Mouse (Mus musculus): ENCODE measurements at regions not wholly inside any gene's neighbourhood (a gene's known extent, or its start where the extent isn't known, plus 50 kb on each side); places are given as distances from the start of the nearest gene placed in this dataset.
A peak's percentile ranks its signal among the peaks of the same experiment; 100 is the strongest.

DNA sequence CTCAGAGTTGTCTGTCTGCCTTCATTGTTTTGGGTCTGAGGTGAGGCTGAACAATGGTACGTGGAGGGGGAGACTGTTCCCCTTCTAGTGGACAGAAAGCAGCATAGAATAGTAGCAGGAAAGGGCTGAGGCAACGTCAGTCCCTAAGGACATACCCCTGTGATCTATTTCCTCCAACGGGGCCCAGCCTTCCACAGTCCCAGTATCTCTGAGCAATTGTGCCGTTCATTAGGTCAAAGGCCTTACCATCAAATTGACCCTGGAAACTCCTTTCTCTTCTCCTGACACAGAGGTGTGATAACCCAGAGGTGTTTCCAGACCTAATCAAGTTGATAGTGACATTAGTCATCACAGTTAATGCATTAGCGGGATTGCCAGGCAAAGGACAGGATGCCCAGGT, 73.4 kb upstream of the Nr5a2 start:
- DNase-seq (ENCODE audit: low read depth, low spot score) (no peak), ATAC-seq (no peak)
- no peaks in the 10 kb centered on the region for H3K27me3 ChIP-seq
- TF ChIP-seq CTCF (IDR thresholded peaks at IDR 0.05): no peak
- ChIA-PET POLR2A (no interaction called here), CTCF (no interaction called here)
- in situ Hi-C loops (cut with MboI; ENCODE audit: low pct_unique_long_range_greater_than_20kb): no loop called here

GRCm38 (mm10) chr1:137023706-137024105, 63.5 kb upstream of the Nr5a2 start:
- ATAC-seq (no peak), DNase-seq (ENCODE audit: low read depth, low spot score) (no peak)
- ChIA-PET CTCF (no interaction called here), POLR2A (no interaction called here)
- no peak for TF ChIP-seq CTCF (IDR thresholded peaks at IDR 0.05)
- no peaks in the 10 kb centered on the region for H3K27me3 ChIP-seq
- in situ Hi-C loops (cut with MboI; ENCODE audit: low pct_unique_long_range_greater_than_20kb): no loop called here

- DNase-seq (ENCODE audit: low read depth, low spot score) (peak; percentile 13), ATAC-seq (peak; percentile 88)
Measured at GRCm38 (mm10) chr1:137020528-137020927, 60.3 kb upstream of the Nr5a2 start.

GRCm38 (mm10) chr1:137017642-137018041, 57.4 kb upstream of the Nr5a2 start:
- no peak for DNase-seq (ENCODE audit: low read depth, low spot score)
- in situ Hi-C loops (cut with MboI; ENCODE audit: low pct_unique_long_range_greater_than_20kb): no loop called here
- ATAC-seq: no peak
- no peak for TF ChIP-seq CTCF (IDR thresholded peaks at IDR 0.05)
- ChIA-PET POLR2A (no interaction called here), CTCF (no interaction called here)
- no peaks in the 10 kb centered on the region for H3K27me3 ChIP-seq

More at GRCm38 (mm10) chr1:137020528-137020927, 60.3 kb upstream of the Nr5a2 start:
- no peak for TF ChIP-seq CTCF (IDR thresholded peaks at IDR 0.05)
- POLR2A ChIA-PET: no interaction called here
- H3K27me3 ChIP-seq: no peaks in the 10 kb centered on the region
- in situ Hi-C loops (cut with MboI; ENCODE audit: low pct_unique_long_range_greater_than_20kb): no loop called here
- CTCF ChIA-PET: no interaction called here

DNA sequence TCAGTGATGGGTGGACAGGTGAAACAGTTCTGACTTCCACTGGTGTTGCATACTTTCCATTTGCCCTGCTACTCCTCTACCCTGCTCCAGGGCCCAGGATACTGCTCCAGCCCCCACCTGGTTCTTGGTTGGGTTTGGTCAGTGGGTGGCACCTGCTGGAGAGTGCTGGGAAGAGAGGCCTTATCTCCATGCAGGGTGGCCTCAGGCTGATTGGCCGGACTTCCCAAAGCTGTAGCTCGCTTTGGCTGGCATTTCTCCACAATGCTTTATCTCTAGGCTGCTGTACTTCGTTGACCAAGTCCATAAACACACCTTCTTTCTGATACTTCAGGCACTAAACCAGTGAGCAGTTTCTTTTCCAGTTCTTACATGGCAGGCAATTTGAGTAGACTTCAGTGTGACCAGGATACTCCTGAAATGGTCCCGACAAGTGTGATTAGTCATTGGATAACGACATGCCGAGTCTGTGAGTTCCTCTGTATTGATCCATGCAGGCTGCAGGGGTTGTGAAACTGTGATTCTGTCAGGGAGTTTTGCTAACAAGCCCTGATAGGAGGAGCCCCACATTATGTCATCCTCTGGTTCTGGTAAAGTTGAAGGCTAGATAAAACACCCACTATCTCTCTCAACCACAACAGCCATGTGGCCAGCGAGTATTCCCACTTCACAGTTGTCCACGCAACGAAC, 50.1 kb upstream of the Nr5a2 start:
- in situ Hi-C loops (cut with MboI; ENCODE audit: low pct_unique_long_range_greater_than_20kb): no loop called here
- TF ChIP-seq CTCF (IDR thresholded peaks at IDR 0.05): no peak
- no peak for ATAC-seq

More for the DNA sequence above, 50.1 kb upstream of the Nr5a2 start:
- ChIA-PET CTCF (no interaction called here), POLR2A (no interaction called here)
- no peaks in the 10 kb centered on the region for H3K27me3 ChIP-seq
- DNase-seq (ENCODE audit: low read depth, low spot score): no peak

All from Patski (cell line).